ENCODE assay signal across 13 mouse cellular contexts in the genomic region with DNA sequence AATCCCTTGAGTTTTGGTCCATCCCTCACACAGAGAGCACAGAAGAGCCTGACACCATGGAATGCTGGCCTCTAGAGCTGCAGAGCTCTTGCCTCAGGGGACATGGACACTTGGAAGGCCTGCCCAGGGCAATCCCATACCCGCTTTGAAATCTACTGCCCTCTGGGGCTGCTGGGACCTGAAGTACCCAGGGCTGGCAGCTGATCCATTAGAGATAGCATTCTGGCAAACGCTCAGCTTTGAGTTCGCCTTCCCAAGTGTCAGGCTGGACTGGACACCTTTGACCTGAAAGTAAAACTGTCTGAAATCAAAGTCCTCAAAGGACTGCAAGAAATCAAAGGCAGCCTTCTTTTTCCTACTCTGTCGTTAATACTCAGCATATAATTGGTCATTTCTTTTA. TPM values are rescaled to one million over a fixed set of nuclear protein-coding genes. Genes with fewer than 3 reads are reported as not detected.
DNase-seq lines count a peak whose midpoint lies in the region; ATAC-seq lines count a peak whose summit lies in the region.
"Had no signal": no experiment of that assay in that cellular context is flagged by ENCODE, and none has a peak within 500 bp of the region (broad histone marks: within the 10 kb centered on the region; RNA-seq: fewer than 3 reads in every experiment).

No protein-coding gene starts in this region.

- no peaks in the 10 kb centered on the region for H3K4me1 ChIP-seq in limb, embryonic 11.5 days (ENCODE audit: control insufficient read depth, insufficient read depth, low read length)
- no peaks in the 10 kb centered on the region for H3K4me1 ChIP-seq in limb, embryonic 10.5 days
- peaks cover 3% of the 10 kb centered on the region; the same call in 1 of the 2 replicates for H3K4me1 ChIP-seq in embryonic facial prominence, embryonic 12.5 days

- H3K27ac ChIP-seq in limb, embryonic 11.5 days (replicated peaks; ENCODE audit: low read depth, low read length): peak overlapping the region; percentile 64; the same call in 1 of the 2 replicates
- H3K27ac ChIP-seq in limb, embryonic 10.5 days: no peak overlapping the region
- peak overlapping the region; percentile 69; the same call in 1 of the 2 replicates for H3K27ac ChIP-seq in embryonic facial prominence, embryonic 12.5 days

- no peak overlapping the region for H3K9ac ChIP-seq in limb, embryonic 11.5 days (ENCODE audit: low read length)
- H3K9ac ChIP-seq in embryonic facial prominence, embryonic 12.5 days: no peak overlapping the region

- no peaks in the 10 kb centered on the region for H3K36me3 ChIP-seq in limb, embryonic 11.5 days (ENCODE audit: control insufficient read depth, insufficient read depth, low read length)
- H3K36me3 ChIP-seq in limb, embryonic 10.5 days: no peaks in the 10 kb centered on the region
- no peaks in the 10 kb centered on the region for H3K36me3 ChIP-seq in embryonic facial prominence, embryonic 12.5 days

- H3K9me3 ChIP-seq in limb, embryonic 11.5 days (ENCODE audit: control insufficient read depth, low read length): no peaks in the 10 kb centered on the region
- H3K9me3 ChIP-seq in limb, embryonic 10.5 days (replicated peaks): no peaks in the 10 kb centered on the region
- no peaks in the 10 kb centered on the region for H3K9me3 ChIP-seq in embryonic facial prominence, embryonic 12.5 days

- no peaks in the 10 kb centered on the region for H3K27me3 ChIP-seq in limb, embryonic 11.5 days (ENCODE audit: control insufficient read depth, insufficient read depth, low read length)
- H3K27me3 ChIP-seq in limb, embryonic 10.5 days (ENCODE audit: low read depth, poor library complexity, severe bottlenecking): no peaks in the 10 kb centered on the region
- no peaks in the 10 kb centered on the region for H3K27me3 ChIP-seq in embryonic facial prominence, embryonic 12.5 days

- H3K4me3 ChIP-seq in limb, embryonic 11.5 days (ENCODE audit: low read depth, low read length): no peak overlapping the region
- H3K4me3 ChIP-seq in limb, embryonic 10.5 days: no peak overlapping the region
- H3K4me3 ChIP-seq in embryonic facial prominence, embryonic 12.5 days: no peak overlapping the region

- 40% methylated on average over 4 of the region's 4 CpGs for WGBS in limb, embryonic 11.5 days
- WGBS in limb, embryonic 10.5 days: 49% methylated on average over 4 of the region's 4 CpGs
- WGBS in embryonic facial prominence, embryonic 12.5 days: 24% methylated on average over 4 of the region's 4 CpGs

- peak; percentile 50; the same call in 1 of the 2 replicates for ATAC-seq in limb, embryonic 11.5 days (ENCODE audit: insufficient number of reproducible peaks, low FRiP score, low TSS enrichment, low read depth)
- ATAC-seq in embryonic facial prominence, embryonic 12.5 days (ENCODE audit: insufficient number of reproducible peaks, insufficient read depth, low FRiP score, low TSS enrichment): no peak

- DNase-seq in adrenal gland, adult 2 months: peak; percentile 5
- no peak for DNase-seq in adrenal gland, postnatal 25 days
- no peak for DNase-seq in limb, embryonic 11.5 days (ENCODE audit: low spot score)
- DNase-seq in limb, embryonic 10.5 days (ENCODE audit: low spot score): no peak
- DNase-seq in kidney, postnatal 14 days: peak; percentile 33
- DNase-seq in frontal cortex, postnatal 36 days (ENCODE audit: low spot score in 2 of 2): no peak
- no peak for DNase-seq in thymus, postnatal 0 days (ENCODE audit: low spot score)
- DNase-seq: cerebellum, postnatal 14 days; heart, adult 18-20 months; spleen, adult 18-20 months; thymus, adult 18-20 months had no signal

- no peak overlapping the region for H3K4me2 ChIP-seq in limb, embryonic 11.5 days (ENCODE audit: low read depth, severe bottlenecking)
- H3K4me2 ChIP-seq in embryonic facial prominence, embryonic 12.5 days (replicated peaks): no peak overlapping the region

RNA-seq across cellular contexts. Expression of a gene that starts 15.0 kb away (rescaled TPM):
- total RNA-seq in adrenal gland, adult 2 months (2021): under 1 TPM in 1 of 2 experiments, not detected in 1; 0.03 TPM
- polyA plus RNA-seq in adrenal gland, adult 2 months (2012; rRNA removed): 0.02 and 0.07 TPM in 2 replicates
- 0.06 TPM in 1 of 2 replicates, not detected in the other for total RNA-seq in adrenal gland, postnatal 25 days (2021)
- polyA plus RNA-seq in limb, embryonic 11.5 days (2014; fragmentation: Nextera tagmentation; extraction: Ambion mirVana): 0.03 and 0.06 TPM in 2 replicates
- polyA plus RNA-seq in limb, embryonic 10.5 days (2016; fragmentation: Nextera tagmentation; extraction: Ambion mirVana): not detected in 2 replicates
- polyA plus RNA-seq in embryonic facial prominence, embryonic 12.5 days (2016; fragmentation: Nextera tagmentation; extraction: Ambion mirVana): 0.04 and 0.13 TPM in 2 replicates
- polyA plus RNA-seq in thymus, postnatal 0 days (2015; fragmentation: Nextera tagmentation; extraction: Ambion mirVana): 0.01 and 0.05 TPM in 2 replicates
- total RNA-seq: heart, adult 18-20 months; heart, postnatal 25 days had no signal

RNA-seq across cellular contexts. Expression of a gene that starts 52.9 kb away (rescaled TPM):
- 1 to 10 TPM; 7.7 to 8.4 TPM for total RNA-seq in adrenal gland, adult 2 months (2021)
- polyA plus RNA-seq in adrenal gland, adult 2 months (2012; rRNA removed): 3.3 and 4.0 TPM in 2 replicates
- 10.9 and 13.6 TPM in 2 replicates for total RNA-seq in adrenal gland, postnatal 25 days (2021)
- 21.4 and 23.0 TPM in 2 replicates for polyA plus RNA-seq in limb, embryonic 11.5 days (2014; fragmentation: Nextera tagmentation; extraction: Ambion mirVana)
- 22.6 and 25.3 TPM in 2 replicates for polyA plus RNA-seq in limb, embryonic 10.5 days (2016; fragmentation: Nextera tagmentation; extraction: Ambion mirVana)
- polyA plus RNA-seq in embryonic facial prominence, embryonic 12.5 days (2016; fragmentation: Nextera tagmentation; extraction: Ambion mirVana): 15.5 and 16.8 TPM in 2 replicates
- 9.4 and 9.5 TPM in 2 replicates for polyA plus RNA-seq in thymus, postnatal 0 days (2015; fragmentation: Nextera tagmentation; extraction: Ambion mirVana)

Comparison
In these comparisons a context has a peak if more than half of its experiments do, and no peak if none do; other contexts are left out.
1. DNase-seq: peak in adrenal gland, adult 2 months (single experiment) and kidney, postnatal 14 days (single experiment); none in adrenal gland, postnatal 25 days (single experiment), limb, embryonic 11.5 days (single experiment), limb, embryonic 10.5 days (single experiment), frontal cortex, postnatal 36 days (0 of 2) and thymus, postnatal 0 days (single experiment).